8 mouse cellular contexts compared by ENCODE assay signal in genomic region chr17:88598056-88598420, GRCm38 (mm10). TPM values are rescaled to one million over a fixed set of nuclear protein-coding genes. Genes with fewer than 3 reads are reported as not detected.
DNase-seq lines count a peak whose midpoint lies in the region; ATAC-seq and TF ChIP-seq lines count a peak whose summit lies in the region.

No protein-coding gene starts in this region.

- H3K4me2 ChIP-seq in kidney, embryonic 16.5 days (replicated peaks; ENCODE audit: low read depth, low read length), result peak overlapping the region; percentile 83
- H3K4me2 ChIP-seq in hindbrain, embryonic 15.5 days, result peak overlapping the region; percentile 93
- peak overlapping the region; percentile 86 for H3K4me2 ChIP-seq in midbrain, postnatal 0 days (ENCODE audit: low read depth, low read length, poor library complexity, severe bottlenecking)

- 3% methylated on average over 5 of the region's 5 CpGs for WGBS in kidney, embryonic 16.5 days
- WGBS in hindbrain, embryonic 15.5 days, result 3% methylated on average over 5 of the region's 5 CpGs
- 16% methylated on average over 5 of the region's 5 CpGs for WGBS in midbrain, postnatal 0 days

- H3K4me1 ChIP-seq in kidney, embryonic 16.5 days (ENCODE audit: insufficient read depth, low read length), result peaks cover 24% of the 10 kb centered on the region
- peaks cover 18% of the 10 kb centered on the region for H3K4me1 ChIP-seq in hindbrain, embryonic 15.5 days (replicated peaks)
- H3K4me1 ChIP-seq in midbrain, postnatal 0 days (ENCODE audit: insufficient read depth, low read length), result 0 out of 2 replicates have a peak, but pooled peaks cover 2% of the 10 kb centered on the region

- H3K27me3 ChIP-seq in kidney, embryonic 16.5 days (ENCODE audit: insufficient read depth, low read length), result no peaks in the 10 kb centered on the region
- H3K27me3 ChIP-seq in hindbrain, embryonic 15.5 days, result no peaks in the 10 kb centered on the region
- no peaks in the 10 kb centered on the region; the same call in 1 of the 2 replicates for H3K27me3 ChIP-seq in midbrain, postnatal 0 days (ENCODE audit: insufficient read depth, low read length)

- ATAC-seq in kidney, embryonic 16.5 days (ENCODE audit: low FRiP score, low TSS enrichment), result no peak
- ATAC-seq in hindbrain, embryonic 15.5 days (ENCODE audit: low FRiP score, low read depth), result no peak
- ATAC-seq in midbrain, postnatal 0 days (ENCODE audit: low FRiP score), result no peak; the same call in 1 of the 2 replicates

- TF ChIP-seq CTCF in brain, embryonic 14.5 days (IDR thresholded peaks at IDR 0.05; ENCODE audit: borderline replicate concordance, extremely low read depth, insufficient read depth, insufficient read length), result no peak
- TF ChIP-seq CTCF in midbrain, postnatal 0 days (IDR thresholded peaks at IDR 0.05), result no peak

- H3K36me3 ChIP-seq in kidney, embryonic 16.5 days (ENCODE audit: insufficient read depth, low read length), result no peaks in the 10 kb centered on the region
- H3K36me3 ChIP-seq in hindbrain, embryonic 15.5 days, result no peaks in the 10 kb centered on the region
- no peaks in the 10 kb centered on the region for H3K36me3 ChIP-seq in midbrain, postnatal 0 days (ENCODE audit: insufficient read depth, low read length)

- no peaks in the 10 kb centered on the region for H3K9me3 ChIP-seq in kidney, embryonic 16.5 days (ENCODE audit: low read length)
- H3K9me3 ChIP-seq in hindbrain, embryonic 15.5 days, result no peaks in the 10 kb centered on the region
- no peaks in the 10 kb centered on the region for H3K9me3 ChIP-seq in midbrain, postnatal 0 days (ENCODE audit: low read length)

- no peak for TF ChIP-seq POLR2A in brain, embryonic 14.5 days (IDR thresholded peaks at IDR 0.05; ENCODE audit: borderline replicate concordance, extremely low read depth, insufficient read depth, insufficient read length, poor library complexity, severe bottlenecking)

- peak overlapping the region; percentile 93 for H3K27ac ChIP-seq in kidney, embryonic 16.5 days (ENCODE audit: low read length)
- H3K27ac ChIP-seq in hindbrain, embryonic 15.5 days (replicated peaks), result peak overlapping the region; percentile 84
- H3K27ac ChIP-seq in midbrain, postnatal 0 days (ENCODE audit: low read depth, low read length), result peak overlapping the region; percentile 9; the same call in 1 of the 2 replicates

- peak overlapping the region; percentile 72 for H3K4me3 ChIP-seq in kidney, embryonic 16.5 days (ENCODE audit: low read length)
- peak overlapping the region; percentile 57 for H3K4me3 ChIP-seq in hindbrain, embryonic 15.5 days
- H3K4me3 ChIP-seq in midbrain, postnatal 0 days (ENCODE audit: low read depth, low read length), result peak overlapping the region; percentile 46

- no peak for DNase-seq in kidney, postnatal 14 days
- peak; percentile 27 for DNase-seq in brain, embryonic 14.5 days (ENCODE audit: low read depth)
- no peak for DNase-seq in midbrain, postnatal 0 days (ENCODE audit: low spot score)
- DNase-seq in c-Kit-positive CD71-positive TER-119-positive erythroid progenitor cells, embryonic 14.5 days (ENCODE audit: low spot score), result no peak
- no peak for DNase-seq in retina, embryonic 14.5 days (ENCODE audit: low spot score)
- DNase-seq in ovary, postnatal 14 days (ENCODE audit: low spot score), result no peak

- H3K9ac ChIP-seq in kidney, embryonic 16.5 days (replicated peaks; ENCODE audit: low read length), result peak overlapping the region; percentile 82
- peak overlapping the region; percentile 53 for H3K9ac ChIP-seq in hindbrain, embryonic 15.5 days
- H3K9ac ChIP-seq in midbrain, postnatal 0 days (replicated peaks; ENCODE audit: low read length, poor library complexity, severe bottlenecking), result peak overlapping the region; percentile 63; the same call in 1 of the 2 replicates

RNA-seq across cellular contexts. Expression of gene Ston1, which starts 0.6 kb away (rescaled TPM):
- polyA plus RNA-seq in kidney, embryonic 16.5 days (2015; fragmentation: Nextera tagmentation; extraction: Ambion mirVana), result 6.3 and 9.3 TPM in 2 replicates
- polyA plus RNA-seq in brain, embryonic 14.5 days (2012; rRNA removed), result 6.0 and 10.0 TPM in 2 replicates
- 1.7 and 2.0 TPM in 2 replicates for polyA plus RNA-seq in hindbrain, embryonic 15.5 days (2015; fragmentation: Nextera tagmentation; extraction: Ambion mirVana)
- total RNA-seq in midbrain, postnatal 0 days (2014; rRNA removed), result 4.0 and 5.0 TPM in 2 replicates
- 1.1 and 1.3 TPM in 2 replicates for polyA plus RNA-seq in midbrain, postnatal 0 days (2015; fragmentation: Nextera tagmentation; extraction: Ambion mirVana)

Comparison
In these comparisons a context has a peak if more than half of its experiments do, and no peak if none do; other contexts are left out.
1. H3K27ac ChIP-seq: peak in every context shown above with its lines; median percentile 93 in kidney, embryonic 16.5 days; 84 in hindbrain, embryonic 15.5 days; 9 in midbrain, postnatal 0 days.